Mouse (Mus musculus) spleen, postnatal 14 days (tissue): ENCODE measurements around the gene Atp8b3.

Experiments used
- DNase-seq, 2 experiments: peaks; one replicate each; pipeline ENCODE4 v3.0.0; 2021 to 2022; ENCODE audit warnings: low spot score in 2 of 2

Atp8b3 gene

DNA sequence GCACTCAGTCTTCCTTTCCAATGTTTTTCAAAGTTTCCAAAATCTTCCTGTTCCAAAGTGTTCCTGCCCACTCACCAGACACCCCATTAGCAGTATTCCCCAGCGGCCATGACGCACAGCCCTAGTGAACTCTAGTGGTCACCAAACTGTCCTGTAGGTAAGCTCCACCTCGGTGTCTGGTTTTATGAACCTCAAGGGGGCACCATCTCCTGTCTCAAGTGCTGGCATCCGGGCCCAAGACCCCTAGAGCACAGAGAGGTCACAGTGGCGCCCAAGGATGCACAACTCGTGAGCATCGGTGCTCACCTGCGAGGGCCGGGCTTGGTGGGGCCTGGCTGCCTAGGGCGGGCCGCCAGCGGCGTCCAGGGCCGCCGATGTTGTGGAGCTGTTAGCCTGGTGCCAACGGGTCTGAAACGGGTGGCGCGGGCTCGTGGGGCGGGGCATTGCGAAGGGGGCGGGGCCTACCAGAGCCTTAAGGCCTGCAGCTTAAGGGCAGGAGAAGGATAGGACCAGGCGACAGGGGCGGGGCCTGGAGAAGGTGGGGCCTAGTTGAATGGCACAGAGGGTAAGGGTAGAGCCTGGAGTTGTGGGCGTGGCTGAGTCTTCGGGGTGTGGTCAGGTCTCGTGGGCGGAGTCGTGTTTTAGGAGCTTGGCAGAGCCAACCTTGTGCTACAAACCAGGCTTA is at the start of gene Atp8b3:
Gene Atp8b3 (minus strand): TSS at position 415 of the 685 bp plus-strand sequence.
- peak; percentile 95 to 96 for DNase-seq

DNA sequence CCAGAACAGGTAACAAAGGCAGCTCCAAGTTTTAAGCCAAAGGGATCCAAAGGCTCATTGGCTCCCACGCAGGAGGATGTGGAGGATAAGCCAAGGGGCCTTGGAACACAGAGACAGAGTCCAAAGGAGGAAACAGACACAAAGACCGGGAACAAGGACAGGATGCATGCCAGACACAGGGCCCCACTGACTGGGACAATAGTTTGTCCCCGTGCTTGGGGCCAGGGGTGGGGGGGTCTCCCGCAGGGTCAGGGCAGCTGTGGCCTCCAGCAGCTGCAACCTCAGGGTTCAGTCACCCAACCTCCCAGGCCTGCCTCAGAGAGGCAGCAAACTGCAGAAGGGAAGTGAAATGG is 48.4 kb upstream of the Atp8b3 start:
- no peak for DNase-seq

DNA sequence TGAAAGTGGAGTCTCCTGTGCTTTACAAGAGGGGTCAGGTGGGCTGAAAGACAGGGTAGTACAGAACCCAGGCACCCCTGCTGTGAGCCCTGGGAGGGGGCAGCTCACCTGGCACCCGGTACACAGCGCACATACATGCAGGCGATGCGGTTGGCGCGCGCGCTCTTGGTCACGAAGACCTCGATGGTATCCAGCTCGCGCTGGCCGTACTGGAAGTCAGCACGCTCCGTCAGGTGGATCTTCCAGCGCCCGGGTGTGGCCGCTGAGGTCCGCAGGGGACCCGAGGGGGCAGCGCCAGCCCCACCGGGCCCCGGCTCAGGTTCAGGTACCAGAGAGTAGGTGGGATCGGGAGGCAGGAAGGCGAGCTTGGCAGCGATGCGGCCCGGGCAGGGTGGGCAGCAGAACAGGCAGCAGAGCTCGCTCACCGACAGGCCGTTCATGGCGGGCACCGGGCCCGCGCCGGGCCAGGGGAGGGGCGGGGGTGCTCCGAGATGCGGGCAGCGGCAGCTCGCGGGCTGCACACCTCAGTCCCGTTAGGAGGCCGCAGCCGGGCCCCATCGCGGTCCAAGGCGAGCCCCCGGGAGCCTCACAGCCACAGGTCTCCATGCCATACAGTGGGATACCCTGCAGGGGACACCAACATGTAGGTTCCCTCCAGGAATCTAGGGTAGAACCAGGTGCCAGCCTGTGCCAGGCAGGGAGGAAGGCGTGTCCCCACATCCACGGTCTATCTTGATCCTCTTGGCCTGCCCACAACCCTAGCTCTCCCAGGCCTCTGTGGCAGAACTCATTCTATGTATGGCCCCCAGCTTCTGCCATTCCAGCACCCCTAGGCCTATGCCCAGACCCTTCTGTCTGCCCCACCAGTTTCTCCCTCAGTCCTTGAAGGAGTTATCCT is 47.7 kb upstream of the Atp8b3 start:
- no peak for DNase-seq

DNA sequence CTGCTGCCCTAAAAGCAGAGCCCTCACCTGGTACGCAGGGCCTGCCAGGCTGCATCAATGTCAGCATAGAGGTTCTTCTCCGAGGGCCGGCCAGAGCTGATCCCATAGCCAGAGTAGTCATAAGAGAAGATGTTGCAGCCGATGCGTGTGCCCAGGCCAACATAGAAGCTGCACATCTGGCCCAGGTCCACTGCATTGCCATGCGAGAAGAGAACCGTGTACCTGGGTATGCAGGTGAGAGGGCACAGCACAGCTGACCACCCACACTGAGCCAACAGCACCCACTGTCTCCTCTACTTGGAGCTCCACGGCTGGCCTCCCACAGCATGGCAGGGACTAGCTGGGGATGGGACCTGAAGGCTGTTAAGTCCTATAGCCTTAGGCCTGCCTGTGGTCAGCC is 46.7 kb upstream of the Atp8b3 start:
- DNase-seq: no peak

DNA sequence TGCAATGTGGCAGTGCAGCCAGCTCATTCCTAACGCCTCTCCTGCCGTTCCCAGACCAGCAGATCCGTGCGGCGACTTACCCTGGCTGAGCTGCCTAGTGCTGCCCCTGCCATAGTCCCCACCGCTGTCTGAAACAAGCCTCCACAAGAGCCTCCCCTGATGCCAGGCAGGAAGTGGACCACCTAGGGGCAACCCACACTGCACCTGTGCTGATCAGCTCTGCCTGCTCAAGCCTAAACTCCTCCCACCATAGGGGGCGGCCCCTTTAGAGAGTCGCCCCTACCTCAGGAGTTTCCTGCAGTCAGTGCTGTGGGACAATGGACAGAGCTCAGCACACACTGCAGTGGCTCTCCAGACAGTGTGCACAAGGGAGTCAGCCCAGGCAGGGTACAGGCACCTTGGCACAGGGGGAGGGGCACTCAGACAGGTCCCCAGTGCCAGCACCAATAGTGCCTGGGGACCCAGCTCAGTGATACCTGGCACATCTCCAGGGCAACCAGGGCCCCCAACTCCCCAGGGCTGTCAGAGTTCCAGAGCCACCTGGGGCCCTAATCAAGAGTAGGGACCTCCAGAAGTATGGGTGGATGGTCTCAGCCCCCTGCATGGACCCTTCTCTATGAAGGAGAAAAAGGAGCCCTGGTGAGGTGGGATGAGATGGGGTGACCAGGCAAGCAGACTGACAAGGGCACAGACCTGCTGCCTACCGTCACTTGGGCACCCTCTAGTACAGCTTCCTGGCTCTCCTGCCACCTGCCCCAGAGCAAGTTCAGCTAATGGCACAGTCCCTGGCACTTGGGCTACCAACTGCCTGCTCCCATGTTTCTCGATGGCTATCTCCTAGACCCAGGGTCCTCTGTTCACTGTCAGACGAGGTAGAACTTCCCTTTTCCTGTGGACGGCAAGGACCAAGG is 46.0 kb upstream of the Atp8b3 start:
- DNase-seq: no peak

DNA sequence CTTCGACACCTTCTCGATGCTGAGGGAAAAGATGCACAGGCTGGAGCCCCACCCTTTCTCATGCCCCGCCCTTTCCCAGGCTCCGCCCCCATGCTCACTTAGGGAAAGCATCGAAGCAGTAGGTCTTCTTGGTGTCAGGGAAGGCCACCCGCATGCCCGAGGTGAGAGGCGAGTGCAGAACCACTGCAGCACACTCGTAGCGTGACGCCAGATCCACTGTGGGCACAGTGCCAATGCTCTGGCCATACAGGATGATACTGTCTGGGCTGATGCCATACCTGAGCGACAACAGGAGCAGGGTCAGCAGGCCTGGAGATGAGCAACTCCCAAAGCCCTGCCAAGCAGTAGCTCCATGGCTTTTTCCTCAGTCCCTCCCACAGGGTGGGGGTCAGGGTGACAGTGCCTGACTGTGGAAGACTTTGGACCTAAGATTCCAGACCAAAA is 45.1 kb upstream of the Atp8b3 start:
- no peak for DNase-seq

DNA sequence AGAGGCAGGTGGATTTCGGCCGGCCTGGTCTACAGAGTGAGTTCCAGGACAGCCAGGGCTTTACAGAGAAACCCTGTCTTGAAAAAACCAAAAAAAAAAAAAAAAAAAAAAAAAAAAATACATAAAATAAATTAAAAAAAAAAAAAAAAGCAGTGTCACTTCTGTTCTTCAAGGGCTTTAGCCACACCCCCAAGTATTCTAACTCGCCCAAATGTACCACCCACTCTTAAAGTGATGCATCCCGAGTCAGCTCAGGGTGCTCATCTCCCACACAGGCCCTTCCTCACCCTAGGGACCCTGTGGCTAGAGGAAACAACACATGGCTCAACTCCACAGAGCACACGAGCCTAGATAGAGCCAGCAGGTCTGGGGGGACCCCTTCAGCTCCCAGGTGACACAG is 44.1 kb upstream of the Atp8b3 start:
- DNase-seq: no peak

DNA sequence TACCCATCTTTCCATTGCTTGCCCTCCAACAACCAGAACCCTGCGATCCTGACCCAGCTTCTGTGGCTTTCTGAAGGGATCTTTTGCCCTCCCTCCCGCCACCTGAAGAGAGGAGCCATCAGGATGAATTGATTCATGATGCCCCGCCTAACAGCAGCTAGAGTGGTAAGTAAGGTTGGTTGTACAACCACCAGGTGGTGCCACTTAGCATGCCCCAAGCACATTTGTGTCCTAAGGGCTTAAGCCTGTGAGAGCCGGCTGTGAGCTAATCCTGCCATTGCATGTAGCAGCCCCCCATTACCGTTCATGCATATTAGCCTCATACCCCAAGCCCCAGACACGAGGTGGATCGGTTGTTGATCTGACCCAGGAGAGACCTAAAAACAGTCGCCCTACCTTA is 40.0 kb upstream of the Atp8b3 start:
- DNase-seq: peak; percentile 60 to 78

DNA sequence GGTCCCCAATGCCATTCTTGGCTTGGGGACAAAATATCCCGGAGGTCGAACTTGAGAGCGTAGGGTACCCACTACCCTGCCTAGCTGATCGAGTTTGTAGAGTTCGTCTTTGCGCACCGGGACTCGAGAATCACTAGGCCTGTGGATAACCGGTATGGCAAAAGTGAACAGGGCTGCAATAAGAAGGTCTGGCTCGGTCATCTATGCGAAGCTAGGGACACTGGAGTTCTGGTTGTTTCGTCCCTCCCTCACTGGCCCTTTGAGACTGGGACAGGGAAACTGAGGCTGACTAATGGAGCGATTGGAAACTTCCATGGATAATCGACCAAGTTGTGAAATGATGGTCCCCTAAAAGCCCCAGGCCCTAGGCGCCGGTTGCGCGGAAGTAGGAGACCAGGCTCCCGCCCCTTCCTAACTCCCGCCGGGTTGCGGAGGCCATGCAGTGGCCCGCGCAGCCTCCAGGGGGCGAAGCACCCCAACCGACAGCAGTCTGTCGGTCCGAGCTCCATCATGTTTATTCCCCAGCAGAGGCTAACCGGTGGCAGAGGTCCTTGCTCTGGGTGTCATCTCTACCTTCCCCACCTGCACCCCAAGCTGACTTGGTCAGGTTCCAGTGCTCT is 39.3 kb upstream of the Atp8b3 start:
- peak; percentile 80 to 84 for DNase-seq

DNA sequence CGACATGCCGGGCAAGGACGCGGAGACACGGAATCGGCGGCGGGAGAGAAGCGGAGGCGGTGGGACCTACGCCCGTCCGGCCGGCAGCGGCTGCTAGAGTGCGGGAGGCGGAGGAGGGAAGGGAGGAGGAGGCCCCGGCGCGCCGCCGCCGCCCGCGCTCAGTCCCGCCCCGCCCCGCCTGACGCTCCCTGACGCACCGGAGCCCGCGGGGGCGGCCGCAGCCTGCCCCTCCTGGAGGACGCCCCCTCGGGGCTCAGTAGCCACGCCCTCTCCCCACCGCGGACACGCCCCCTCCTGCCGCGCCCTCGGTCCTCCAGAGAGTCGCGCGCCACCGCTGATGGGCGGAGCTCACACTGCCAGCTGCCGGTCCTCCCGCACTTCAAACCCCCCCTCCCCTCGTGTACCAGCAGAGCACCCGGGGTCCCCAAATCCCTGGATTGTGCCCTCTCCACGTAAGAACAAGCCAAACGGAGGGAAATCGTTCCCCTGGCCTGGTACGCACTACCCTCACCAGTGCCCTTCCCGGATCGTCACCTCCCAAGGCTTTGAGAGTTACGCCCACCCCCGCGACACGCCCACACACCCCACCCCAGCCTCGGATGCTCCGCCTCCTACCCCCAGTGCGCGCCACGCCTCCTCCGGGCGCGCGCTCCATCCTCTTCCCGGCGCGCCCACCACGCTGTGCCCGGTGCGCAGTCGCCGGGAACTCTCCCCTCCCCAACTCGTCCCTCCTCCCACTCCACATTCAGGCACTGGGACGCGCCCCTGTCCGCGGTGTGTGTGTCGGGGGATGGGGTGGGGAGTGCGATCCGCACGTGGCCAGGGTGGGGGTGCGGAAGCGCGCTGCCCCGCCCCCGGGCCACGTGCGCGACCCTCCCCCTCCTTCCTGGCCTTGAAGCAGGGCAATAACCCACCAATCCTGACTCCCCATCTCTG is 38.5 kb upstream of the Atp8b3 start, which contains the start of gene Klf16:
Gene Klf16 (minus strand): TSS at position 127 of the 936 bp plus-strand sequence.
- DNase-seq: peak; percentile 99

DNA sequence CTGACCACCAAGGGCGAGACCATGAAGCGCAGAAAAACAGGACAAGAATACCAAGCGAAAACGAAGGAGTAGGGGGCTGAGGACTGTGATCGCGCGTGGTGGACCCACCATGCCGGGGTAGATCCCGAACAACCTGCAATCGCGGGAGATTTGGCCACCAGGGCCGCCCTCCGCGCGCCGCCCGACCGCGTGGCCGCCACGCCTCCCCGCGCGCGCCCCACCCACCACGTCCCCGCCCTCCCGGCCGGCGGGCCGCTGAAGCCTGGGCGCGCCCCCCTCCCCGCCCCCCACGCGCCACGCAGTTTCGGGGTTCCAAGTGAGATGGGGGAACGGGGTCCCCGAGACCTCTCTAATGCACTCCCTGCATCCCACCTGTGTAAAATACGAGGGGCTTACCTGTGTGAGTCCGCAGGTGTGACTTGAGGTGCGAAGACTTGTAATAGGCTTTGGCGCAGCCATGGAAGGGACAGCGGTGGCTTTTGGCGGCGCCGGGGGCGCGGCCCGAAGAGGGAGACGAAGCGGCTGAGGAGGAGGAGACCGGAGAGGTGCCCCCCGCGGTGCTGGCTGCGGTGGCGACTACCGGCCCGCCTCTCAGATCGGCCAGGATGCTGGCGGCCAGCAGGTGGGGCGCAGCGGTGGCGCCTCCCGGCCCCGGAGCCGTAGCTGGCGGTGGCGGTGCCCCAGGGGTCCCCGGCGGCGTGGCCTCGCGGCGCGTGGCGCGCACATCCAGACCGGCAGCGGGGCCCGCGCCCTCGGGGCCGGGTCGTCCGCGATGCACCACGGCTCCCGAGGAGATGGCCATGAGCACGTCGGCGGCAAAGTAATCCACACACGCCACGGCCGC is 37.6 kb upstream of the Atp8b3 start:
- DNase-seq: peak; percentile 55 to 69

DNA sequence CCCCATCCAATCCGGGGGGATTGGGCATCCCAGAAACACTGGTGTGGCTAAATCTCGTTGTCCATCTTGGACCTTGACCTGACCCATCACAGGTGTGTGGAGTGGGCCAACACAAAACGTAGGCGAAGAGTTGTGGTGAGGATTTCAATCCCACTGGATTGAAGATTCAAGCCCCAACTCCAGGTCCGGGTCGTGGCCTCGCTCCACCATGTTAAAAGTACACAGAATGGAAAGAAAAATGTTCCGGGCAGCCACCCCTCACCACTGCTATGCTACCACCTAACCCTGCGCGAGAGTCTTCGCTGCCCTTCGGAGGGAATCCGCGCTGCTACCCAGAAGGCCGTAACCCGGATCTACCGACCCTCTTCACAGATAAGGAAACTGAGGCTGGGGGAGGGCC is 37.0 kb upstream of the Atp8b3 start:
- DNase-seq: no peak

DNA sequence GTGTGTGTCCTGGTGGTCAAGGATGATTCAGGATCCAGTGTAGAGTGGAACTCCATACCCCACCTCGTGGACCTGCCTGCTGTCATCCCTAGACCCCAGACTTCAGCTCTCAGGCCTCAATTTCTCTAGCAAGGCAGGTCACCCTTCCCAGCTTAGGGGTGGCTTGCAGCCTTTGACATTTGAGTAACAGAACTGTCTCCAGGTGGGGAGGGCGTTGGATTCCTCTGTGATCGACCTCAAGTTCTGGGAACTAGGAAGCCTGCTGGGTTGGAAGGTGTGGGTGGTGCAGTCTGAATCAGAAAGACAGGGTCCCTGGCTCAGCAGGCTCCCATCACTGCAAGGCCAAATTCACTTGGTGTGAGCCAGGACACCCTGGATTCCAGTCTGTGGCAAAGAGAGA is 36.0 kb upstream of the Atp8b3 start:
- no peak for DNase-seq

DNA sequence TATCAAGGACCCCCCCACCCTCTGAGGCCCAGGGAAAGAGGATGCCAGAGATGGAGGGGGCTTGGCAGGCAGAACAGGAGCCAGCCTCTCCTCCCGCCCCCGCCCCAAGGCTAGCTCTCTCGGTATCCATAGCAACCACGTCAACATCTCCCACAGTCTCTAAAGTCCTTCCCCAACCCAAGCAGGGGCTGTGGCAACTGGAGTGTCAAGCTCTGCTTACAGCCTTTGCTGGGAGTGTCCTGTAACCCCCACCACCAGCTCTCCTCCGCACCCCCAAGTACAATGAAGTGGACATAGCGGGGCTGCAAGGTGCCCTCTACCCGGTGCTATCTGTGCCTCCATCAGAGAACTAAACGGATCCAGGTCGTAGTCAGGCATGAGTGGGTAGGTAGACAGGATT is 35.0 kb upstream of the Atp8b3 start:
- DNase-seq: no peak

DNA sequence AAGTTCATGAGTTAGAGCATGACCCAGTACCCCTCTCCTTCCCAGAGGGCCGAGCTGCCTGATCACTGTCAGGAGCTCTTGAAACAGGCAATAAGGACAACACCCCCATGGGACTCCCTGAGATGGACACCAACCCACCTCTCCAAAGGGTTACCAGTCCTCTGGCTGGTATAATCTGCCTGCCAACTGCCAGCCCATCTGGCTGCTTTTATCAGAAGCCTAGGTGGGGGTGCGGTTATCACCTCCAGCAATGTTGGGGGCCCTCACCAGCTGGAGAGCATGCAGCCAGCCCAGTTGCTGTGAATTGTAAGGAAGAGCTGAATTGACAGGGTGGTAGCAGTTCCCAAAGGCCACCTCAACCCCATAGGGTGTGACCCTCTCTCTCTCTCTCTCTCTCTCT is 33.6 kb upstream of the Atp8b3 start:
- no peak for DNase-seq

DNA sequence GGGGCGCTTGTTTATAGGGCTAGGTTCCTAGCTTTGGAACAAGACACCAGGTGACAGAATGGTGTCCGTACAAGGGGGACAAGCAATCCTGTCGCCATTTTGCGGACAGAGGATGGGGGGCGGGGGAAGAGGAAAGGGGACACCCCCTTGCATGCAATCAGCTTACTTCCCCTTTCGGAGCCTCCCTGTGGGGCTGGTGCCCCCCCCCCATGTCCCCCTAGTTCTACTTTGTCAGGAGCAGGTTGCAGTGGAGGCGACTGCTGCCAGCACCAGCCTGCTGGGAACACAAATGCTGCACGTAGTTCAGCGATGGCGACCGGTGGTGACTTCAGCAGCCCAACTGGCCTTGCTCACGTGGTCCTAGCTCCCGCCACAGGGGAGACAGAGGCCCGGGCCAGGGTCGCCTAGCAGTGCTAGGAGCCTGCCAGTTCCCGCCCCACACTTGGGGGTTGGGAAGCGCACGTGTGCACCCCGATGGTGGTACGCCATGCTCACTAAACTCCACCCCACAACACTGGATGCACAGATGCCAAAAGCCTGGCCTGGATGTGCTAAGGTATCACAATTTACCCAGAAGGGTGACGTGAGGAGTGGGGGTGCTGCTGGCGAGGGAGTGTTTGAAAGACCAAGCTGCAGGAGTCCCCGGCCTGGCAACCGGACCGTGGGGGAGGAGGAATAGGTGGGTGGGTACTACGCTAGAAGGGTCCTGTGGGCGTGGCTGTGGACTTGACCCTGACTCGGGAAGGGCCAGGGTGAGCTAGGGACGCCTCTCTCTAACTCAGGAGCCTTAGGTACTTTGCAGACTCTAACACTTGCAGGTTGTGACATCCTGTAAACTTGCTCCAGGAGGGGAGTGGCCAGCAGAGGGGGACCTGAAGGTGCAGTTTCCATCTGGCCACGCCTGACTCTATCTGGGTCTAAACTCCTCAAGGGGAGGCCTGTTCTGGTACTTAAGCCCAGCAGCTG is 32.2 kb upstream of the Atp8b3 start:
- peak in 1 of 2 experiments; percentile 32 for DNase-seq

DNA sequence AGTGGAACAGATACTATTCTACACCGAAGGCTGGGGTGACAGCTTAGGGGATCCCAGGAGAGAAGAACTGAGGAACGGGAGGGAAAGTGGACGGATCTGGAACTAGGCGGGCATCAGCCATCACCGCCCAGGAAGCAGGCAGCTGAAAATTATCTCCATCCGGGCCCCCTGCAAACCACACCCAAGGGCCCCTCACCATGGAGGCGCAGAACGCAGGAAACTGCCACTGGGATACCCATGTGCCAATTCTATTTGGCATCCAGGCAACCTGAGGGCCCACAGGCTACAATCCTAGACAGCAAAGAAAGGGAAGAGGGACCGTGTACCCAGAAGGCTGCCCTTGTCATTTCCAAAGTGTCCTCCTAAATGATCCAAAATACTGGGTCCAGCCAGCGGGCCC is 31.5 kb upstream of the Atp8b3 start:
- DNase-seq: no peak

DNA sequence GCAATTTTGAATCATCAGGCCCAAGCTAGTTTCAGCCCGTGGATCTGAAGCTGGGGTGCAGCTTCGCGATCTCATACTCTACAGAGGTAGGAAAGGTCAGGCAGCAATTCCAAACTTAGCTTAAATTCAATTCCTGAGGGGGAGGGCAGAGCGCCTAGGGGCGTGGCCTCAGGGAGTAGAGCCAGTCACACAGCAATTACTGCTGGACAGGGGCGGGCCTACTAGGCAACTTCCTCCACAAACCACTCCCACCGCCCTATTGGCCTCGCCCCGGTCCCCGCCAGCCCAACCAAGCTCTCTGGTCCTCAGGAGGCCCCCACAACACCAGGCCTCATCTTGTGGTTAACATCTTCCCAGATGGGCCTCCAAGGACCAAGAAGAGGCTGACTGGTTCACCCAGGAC is 30.7 kb upstream of the Atp8b3 start:
- peak; percentile 76 to 80 for DNase-seq
